In the genomic region with DNA sequence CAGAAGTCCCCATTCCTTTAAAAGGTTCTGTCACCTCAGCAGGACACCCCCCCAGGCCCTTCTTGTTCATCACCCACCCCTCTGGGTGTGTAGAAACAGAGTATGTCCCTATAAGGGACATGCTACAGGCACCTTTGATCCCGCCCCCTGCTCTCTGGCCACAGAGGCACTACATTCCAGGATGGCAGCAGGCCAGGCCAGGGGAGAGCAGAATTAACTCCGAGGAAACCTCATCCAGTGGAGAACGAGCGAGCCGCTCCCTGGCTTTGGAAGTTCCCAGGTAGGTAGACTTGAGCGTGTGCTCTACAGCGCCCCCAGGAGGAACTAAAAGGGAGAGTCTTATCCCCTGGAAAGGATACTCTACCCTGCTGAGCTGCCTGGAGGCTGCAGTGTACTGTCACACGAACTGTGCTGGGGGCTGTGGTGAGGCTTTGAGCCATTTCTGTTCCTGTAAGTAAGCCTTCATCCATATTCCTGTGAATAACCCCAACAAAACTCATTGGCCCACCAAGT, we compare ENCODE assay signal across 14 mouse cellular contexts.
DNase-seq lines count a peak whose midpoint lies in the region; ATAC-seq and TF ChIP-seq lines count a peak whose summit lies in the region.
"Had no signal": no experiment of that assay in that cellular context is flagged by ENCODE, and none has a peak within 500 bp of the region (broad histone marks: within the 10 kb centered on the region; RNA-seq: fewer than 3 reads in every experiment).

No protein-coding gene starts in this region.

- H3K9me3 ChIP-seq in heart, postnatal 0 days (replicated peaks; ENCODE audit: control insufficient read depth, low read length), result no peaks in the 10 kb centered on the region
- H3K9me3 ChIP-seq in heart, embryonic 11.5 days (replicated peaks; ENCODE audit: control insufficient read depth, low read length), result no peaks in the 10 kb centered on the region
- H3K9me3 ChIP-seq in limb, embryonic 15.5 days, result no peaks in the 10 kb centered on the region
- no peaks in the 10 kb centered on the region for H3K9me3 ChIP-seq in limb, embryonic 10.5 days (replicated peaks)
- H3K9me3 ChIP-seq in E14TG2a.4 (ENCODE audit: low read length), result no peaks in the 10 kb centered on the region
- H3K9me3 ChIP-seq: forebrain, embryonic 13.5 days had no signal

- WGBS in heart, postnatal 0 days, result 23% methylated on average over 8 of the region's 8 CpGs
- whole genome bisulfite sequencing in heart, embryonic 11.5 days (ENCODE audit: insufficient replicate concordance), result 29% methylated on average over 8 of the region's 8 CpGs
- WGBS in limb, embryonic 15.5 days, result 40% methylated on average over 8 of the region's 8 CpGs
- WGBS in limb, embryonic 10.5 days, result 48% methylated on average over 8 of the region's 8 CpGs

- no peak for TF ChIP-seq CTCF in heart, postnatal 0 days (IDR thresholded peaks at IDR 0.05; ENCODE audit: low read depth)
- peak; percentile 62 for TF ChIP-seq CTCF in E14TG2a.4 (conservative IDR thresholded peaks at IDR 0.05; ENCODE audit: low read length)

- peak; percentile 33; the same call in 1 of the 2 replicates for ATAC-seq in heart, postnatal 0 days (ENCODE audit: insufficient read depth, low read depth)
- ATAC-seq in heart, embryonic 11.5 days (replicated peaks; ENCODE audit: insufficient number of reproducible peaks, low FRiP score, low TSS enrichment), result no peak
- no peak for ATAC-seq in limb, embryonic 15.5 days (ENCODE audit: insufficient number of reproducible peaks, low FRiP score, low TSS enrichment, low read depth)
- no peak for ATAC-seq in activated CD4-positive, CD25-positive, alpha-beta regulatory T cell, adult 4 months
- ATAC-seq: forebrain, embryonic 13.5 days; hindbrain, embryonic 16.5 days had no signal

- H3K4me1 ChIP-seq in heart, postnatal 0 days (ENCODE audit: control insufficient read depth, insufficient read depth), result no peaks in the 10 kb centered on the region
- H3K4me1 ChIP-seq in heart, embryonic 11.5 days (ENCODE audit: control insufficient read depth, insufficient read depth, low read length), result no peaks in the 10 kb centered on the region
- peaks cover 26% of the 10 kb centered on the region for H3K4me1 ChIP-seq in limb, embryonic 15.5 days
- peaks cover 18% of the 10 kb centered on the region for H3K4me1 ChIP-seq in limb, embryonic 10.5 days
- H3K4me1 ChIP-seq in E14TG2a.4 (replicated peaks; ENCODE audit: low read depth, low read length), result peaks cover 48% of the 10 kb centered on the region
- H3K4me1 ChIP-seq: forebrain, embryonic 13.5 days had no signal

- no peak for TF ChIP-seq EP300 in heart, postnatal 0 days (IDR thresholded peaks at IDR 0.05; ENCODE audit: low read depth)

- no peak overlapping the region for H3K27ac ChIP-seq in heart, postnatal 0 days (ENCODE audit: low read depth)
- H3K27ac ChIP-seq in heart, embryonic 11.5 days (ENCODE audit: low read depth, low read length), result no peak overlapping the region
- H3K27ac ChIP-seq in limb, embryonic 15.5 days, result 0 out of 2 replicates have a peak overlapping the region, but pooled peaks have one; percentile 17
- H3K27ac ChIP-seq in limb, embryonic 10.5 days, result no peak overlapping the region
- H3K27ac ChIP-seq: forebrain, embryonic 13.5 days; gastrocnemius, adult 2 months had no signal

- H3K4me3 ChIP-seq in heart, postnatal 0 days (ENCODE audit: low read depth, low read length), result no peak overlapping the region
- no peak overlapping the region for H3K4me3 ChIP-seq in heart, embryonic 11.5 days (ENCODE audit: low read depth, low read length)
- no peak overlapping the region for H3K4me3 ChIP-seq in limb, embryonic 15.5 days
- H3K4me3 ChIP-seq in limb, embryonic 10.5 days, result no peak overlapping the region
- H3K4me3 ChIP-seq in E14TG2a.4 (replicated peaks; ENCODE audit: low read length), result peak overlapping the region; percentile 35; the same call in 1 of the 2 replicates
- H3K4me3 ChIP-seq: forebrain, embryonic 13.5 days; gastrocnemius, adult 2 months had no signal

- H3K36me3 ChIP-seq in heart, postnatal 0 days (replicated peaks; ENCODE audit: control insufficient read depth, insufficient read depth, low read length), result no peaks in the 10 kb centered on the region
- no peaks in the 10 kb centered on the region for H3K36me3 ChIP-seq in heart, embryonic 11.5 days (ENCODE audit: control insufficient read depth, insufficient read depth, low read length)
- H3K36me3 ChIP-seq in limb, embryonic 15.5 days, result no peaks in the 10 kb centered on the region
- H3K36me3 ChIP-seq in limb, embryonic 10.5 days, result peaks cover 51% of the 10 kb centered on the region
- no peaks in the 10 kb centered on the region for H3K36me3 ChIP-seq in E14TG2a.4 (ENCODE audit: insufficient read depth, low read length)

- no peak overlapping the region for H3K4me2 ChIP-seq in heart, postnatal 0 days (ENCODE audit: low read depth, low read length)
- H3K4me2 ChIP-seq in heart, embryonic 11.5 days, result no peak overlapping the region
- H3K4me2 ChIP-seq in limb, embryonic 15.5 days, result no peak overlapping the region
- H3K4me2 ChIP-seq: forebrain, embryonic 13.5 days had no signal

- H3K27me3 ChIP-seq in heart, postnatal 0 days (ENCODE audit: control insufficient read depth, insufficient read depth, low read length), result no peaks in the 10 kb centered on the region
- H3K27me3 ChIP-seq in heart, embryonic 11.5 days (ENCODE audit: control insufficient read depth, insufficient read depth, low read length), result no peaks in the 10 kb centered on the region
- H3K27me3 ChIP-seq in limb, embryonic 15.5 days, result no peaks in the 10 kb centered on the region
- H3K27me3 ChIP-seq in limb, embryonic 10.5 days (ENCODE audit: low read depth, poor library complexity, severe bottlenecking), result no peaks in the 10 kb centered on the region
- peaks cover 10% of the 10 kb centered on the region; the same call in 1 of the 2 replicates for H3K27me3 ChIP-seq in E14TG2a.4 (ENCODE audit: insufficient read depth, low read length)
- H3K27me3 ChIP-seq: forebrain, embryonic 13.5 days had no signal

- H3K9ac ChIP-seq in heart, postnatal 0 days (replicated peaks; ENCODE audit: low read depth, low read length), result no peak overlapping the region
- no peak overlapping the region for H3K9ac ChIP-seq in heart, embryonic 11.5 days (ENCODE audit: low read depth, low read length)
- no peak overlapping the region for H3K9ac ChIP-seq in limb, embryonic 15.5 days

- no peak for DNase-seq in heart, postnatal 0 days (ENCODE audit: low spot score)
- DNase-seq in limb, embryonic 10.5 days (ENCODE audit: low spot score), result no peak
- peak; percentile 13 for DNase-seq in adipocyte (ENCODE audit: low spot score)
- DNase-seq in urinary bladder, postnatal 36 days (ENCODE audit: low spot score in 2 of 2), result no peak
- DNase-seq: cerebellum, postnatal 14 days; gastrocnemius, adult 2 months; lung, adult 18-20 months; midbrain, embryonic 14.5 days had no signal
